Comparison of ENCODE assay signal across 8 mouse cellular contexts in the genomic region with DNA sequence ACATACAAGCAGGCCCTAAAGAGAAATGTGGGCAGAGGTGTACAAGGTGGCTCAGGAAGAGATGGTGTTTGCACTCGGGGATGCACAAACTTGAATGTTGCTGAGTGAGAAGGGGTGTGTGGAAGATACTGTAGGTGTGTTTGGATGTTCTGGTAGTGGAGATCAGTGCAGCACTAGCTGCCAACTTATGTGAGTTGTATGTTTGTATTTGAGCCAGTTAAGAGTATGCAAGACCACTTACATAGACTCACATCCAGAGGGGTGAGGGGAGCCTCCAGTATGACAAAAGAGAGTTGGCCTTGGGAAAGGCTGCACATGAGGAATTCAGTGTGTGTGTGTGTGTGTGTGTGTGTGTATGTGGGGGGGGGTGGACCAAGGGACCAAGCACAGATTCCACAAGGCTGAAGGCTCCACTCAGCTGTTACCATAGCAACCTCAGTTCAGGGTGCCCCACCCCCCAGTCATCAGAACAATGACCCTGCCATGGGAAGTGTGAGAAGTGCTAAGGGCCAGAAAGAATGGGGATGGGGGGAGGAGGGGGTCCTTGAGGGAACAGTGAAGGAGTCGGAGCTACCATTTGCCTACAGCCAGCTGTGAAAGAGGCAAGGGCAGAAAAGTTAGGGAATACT. TPM values are rescaled to one million over a fixed set of nuclear protein-coding genes. Genes with fewer than 3 reads are reported as not detected.
DNase-seq lines count a peak whose midpoint lies in the region; ATAC-seq and TF ChIP-seq lines count a peak whose summit lies in the region.

No protein-coding gene starts in this region.

- no peak; the same call in 1 of the 2 replicates for TF ChIP-seq POLR2A in cerebellum, adult 2 months (IDR thresholded peaks at IDR 0.05; ENCODE audit: borderline replicate concordance, insufficient read depth, low read length)
- TF ChIP-seq POLR2A in testis, adult 2 months (IDR thresholded peaks at IDR 0.05; ENCODE audit: control insufficient read depth, low read depth, low read length) = no peak

- no peaks in the 10 kb centered on the region; the same call in 1 of the 2 replicates for H3K36me3 ChIP-seq in testis, adult 2 months (ENCODE audit: control insufficient read depth, insufficient read depth, low read length)
- H3K36me3 ChIP-seq in hindbrain, postnatal 0 days (ENCODE audit: insufficient read depth, low read length) = peaks cover 15% of the 10 kb centered on the region
- H3K36me3 ChIP-seq in neural tube, embryonic 15.5 days = peaks cover 23% of the 10 kb centered on the region

- TF ChIP-seq CTCF in cerebellum, adult 2 months (IDR thresholded peaks at IDR 0.05; ENCODE audit: borderline replicate concordance, insufficient read depth, low read depth, low read length) = no peak
- TF ChIP-seq CTCF in testis, adult 2 months (IDR thresholded peaks at IDR 0.05; ENCODE audit: control insufficient read depth, insufficient read depth, insufficient replicate concordance, low read depth, low read length) = no peak
- TF ChIP-seq CTCF in hindbrain, postnatal 0 days (IDR thresholded peaks at IDR 0.05; ENCODE audit: low read depth) = no peak

- H3K9me3 ChIP-seq in hindbrain, postnatal 0 days (ENCODE audit: low read length) = no peaks in the 10 kb centered on the region
- no peaks in the 10 kb centered on the region for H3K9me3 ChIP-seq in neural tube, embryonic 15.5 days (replicated peaks)

- H3K4me1 ChIP-seq in cerebellum, adult 2 months (ENCODE audit: control insufficient read depth, insufficient read depth, low read length) = peaks cover 56% of the 10 kb centered on the region
- H3K4me1 ChIP-seq in testis, adult 2 months (ENCODE audit: control insufficient read depth, insufficient read depth, low read length) = peaks cover 35% of the 10 kb centered on the region
- H3K4me1 ChIP-seq in hindbrain, postnatal 0 days (ENCODE audit: insufficient read depth, low read length) = peaks cover 62% of the 10 kb centered on the region
- H3K4me1 ChIP-seq in neural tube, embryonic 15.5 days = peaks cover 74% of the 10 kb centered on the region

- H3K27ac ChIP-seq in cerebellum, adult 2 months (ENCODE audit: insufficient read depth, low read length) = peak overlapping the region; percentile 100
- H3K27ac ChIP-seq in testis, adult 2 months (ENCODE audit: control insufficient read depth, insufficient read depth, low read depth, low read length) = peak overlapping the region; percentile 26; the same call in 1 of the 2 replicates
- peak overlapping the region; percentile 98 for H3K27ac ChIP-seq in hindbrain, postnatal 0 days
- peak overlapping the region; percentile 93 for H3K27ac ChIP-seq in neural tube, embryonic 15.5 days (replicated peaks)

- peak overlapping the region; percentile 95 for H3K9ac ChIP-seq in hindbrain, postnatal 0 days (replicated peaks; ENCODE audit: low read length)
- H3K9ac ChIP-seq in neural tube, embryonic 15.5 days (replicated peaks) = 0 out of 2 replicates have a peak overlapping the region, but pooled peaks have one; percentile 40

- peak; percentile 28 for ATAC-seq in hindbrain, postnatal 0 days
- no peak for ATAC-seq in neural tube, embryonic 15.5 days (ENCODE audit: low FRiP score)

- peak in 1 of 2 experiments; percentile 51 for DNase-seq in cerebellum, adult 2 months
- no peak for DNase-seq in cerebellum, adult 8-10 months
- no peak for DNase-seq in testis, postnatal 14 days (ENCODE audit: low spot score)
- peak; percentile 70 for DNase-seq in hindbrain, postnatal 0 days (ENCODE audit: low spot score)
- DNase-seq in ovary, postnatal 10 days (ENCODE audit: low spot score) = no peak
- DNase-seq in ovary, adult 18-20 months (ENCODE audit: low spot score) = no peak

- peak overlapping the region; percentile 40 for H3K4me3 ChIP-seq in cerebellum, adult 2 months (replicated peaks; ENCODE audit: insufficient read depth, low read depth, low read length)
- no peak overlapping the region for H3K4me3 ChIP-seq in testis, adult 2 months (ENCODE audit: control insufficient read depth, low read depth, low read length)
- no peak overlapping the region for H3K4me3 ChIP-seq in hindbrain, postnatal 0 days (ENCODE audit: low read length)
- 0 out of 2 replicates have a peak overlapping the region, but pooled peaks have one; percentile 16 for H3K4me3 ChIP-seq in neural tube, embryonic 15.5 days (replicated peaks)

- H3K4me2 ChIP-seq in hindbrain, postnatal 0 days (ENCODE audit: low read depth, low read length) = peak overlapping the region; percentile 95
- peak overlapping the region; percentile 76 for H3K4me2 ChIP-seq in neural tube, embryonic 15.5 days

- WGBS in cerebellum, adult 2 months = 8% methylated on average over 2 of the region's 2 CpGs
- WGBS in hindbrain, postnatal 0 days = 7% methylated on average over 2 of the region's 2 CpGs
- WGBS in neural tube, embryonic 15.5 days = 10% methylated on average over 2 of the region's 2 CpGs

- no peaks in the 10 kb centered on the region for H3K27me3 ChIP-seq in cerebellum, adult 2 months (ENCODE audit: control insufficient read depth, insufficient read depth, low read length)
- H3K27me3 ChIP-seq in testis, adult 2 months (ENCODE audit: control insufficient read depth, insufficient read depth, low read length) = no peaks in the 10 kb centered on the region
- H3K27me3 ChIP-seq in hindbrain, postnatal 0 days (ENCODE audit: insufficient read depth, low read length) = no peaks in the 10 kb centered on the region
- no peaks in the 10 kb centered on the region for H3K27me3 ChIP-seq in neural tube, embryonic 15.5 days (replicated peaks)

RNA-seq across cellular contexts. Expression of a gene that starts 3.6 kb away (rescaled TPM):
- 562 and 572 TPM in 2 replicates for polyA plus RNA-seq in cerebellum, adult 2 months (2012; rRNA removed)
- 15.8 and 17.5 TPM in 2 replicates for polyA plus RNA-seq in testis, adult 2 months (2012; rRNA removed)
- 289 and 309 TPM in 2 replicates for total RNA-seq in hindbrain, postnatal 0 days (2014; rRNA removed)
- polyA plus RNA-seq in hindbrain, postnatal 0 days (2015; fragmentation: Nextera tagmentation; extraction: Ambion mirVana) = 503 and 511 TPM in 2 replicates
- polyA plus RNA-seq in neural tube, embryonic 15.5 days (2015; fragmentation: Nextera tagmentation; extraction: Ambion mirVana) = 378 and 415 TPM in 2 replicates

RNA-seq across cellular contexts. Expression of a gene that starts 16.7 kb away (rescaled TPM):
- 3.8 and 3.9 TPM in 2 replicates for polyA plus RNA-seq in cerebellum, adult 2 months (2012; rRNA removed)
- polyA plus RNA-seq in testis, adult 2 months (2012; rRNA removed) = 15.0 and 15.8 TPM in 2 replicates
- 0.78 and 2.4 TPM in 2 replicates for total RNA-seq in hindbrain, postnatal 0 days (2014; rRNA removed)
- 1.7 and 2.0 TPM in 2 replicates for polyA plus RNA-seq in hindbrain, postnatal 0 days (2015; fragmentation: Nextera tagmentation; extraction: Ambion mirVana)
- polyA plus RNA-seq in neural tube, embryonic 15.5 days (2015; fragmentation: Nextera tagmentation; extraction: Ambion mirVana) = 3.8 and 4.0 TPM in 2 replicates

RNA-seq across cellular contexts. Expression of a gene that starts 55.1 kb away (rescaled TPM):
- 118 and 121 TPM in 2 replicates for polyA plus RNA-seq in cerebellum, adult 2 months (2012; rRNA removed)
- polyA plus RNA-seq in testis, adult 2 months (2012; rRNA removed) = 53.2 and 55.6 TPM in 2 replicates
- 67.1 and 73.0 TPM in 2 replicates for total RNA-seq in hindbrain, postnatal 0 days (2014; rRNA removed)
- polyA plus RNA-seq in hindbrain, postnatal 0 days (2015; fragmentation: Nextera tagmentation; extraction: Ambion mirVana) = 73.1 and 79.1 TPM in 2 replicates
- 84.5 and 93.4 TPM in 2 replicates for polyA plus RNA-seq in neural tube, embryonic 15.5 days (2015; fragmentation: Nextera tagmentation; extraction: Ambion mirVana)

RNA-seq across cellular contexts. Expression of a gene that starts 55.2 kb away (rescaled TPM):
- 0.03 TPM in 1 of 2 replicates, not detected in the other for polyA plus RNA-seq in cerebellum, adult 2 months (2012; rRNA removed)
- polyA plus RNA-seq in testis, adult 2 months (2012; rRNA removed) = 322 and 331 TPM in 2 replicates
- 0.10 TPM in 1 of 2 replicates, not detected in the other for total RNA-seq in hindbrain, postnatal 0 days (2014; rRNA removed)
- polyA plus RNA-seq in hindbrain, postnatal 0 days (2015; fragmentation: Nextera tagmentation; extraction: Ambion mirVana) = 0.05 TPM in 1 of 2 replicates, not detected in the other
- polyA plus RNA-seq in neural tube, embryonic 15.5 days (2015; fragmentation: Nextera tagmentation; extraction: Ambion mirVana) = 0.05 TPM in 1 of 2 replicates, not detected in the other

RNA-seq across cellular contexts. Expression of a gene that starts 58.4 kb away (rescaled TPM):
- polyA plus RNA-seq in cerebellum, adult 2 months (2012; rRNA removed) = 254 and 269 TPM in 2 replicates
- polyA plus RNA-seq in testis, adult 2 months (2012; rRNA removed) = 43.9 and 52.2 TPM in 2 replicates
- total RNA-seq in hindbrain, postnatal 0 days (2014; rRNA removed) = 136 and 150 TPM in 2 replicates
- polyA plus RNA-seq in hindbrain, postnatal 0 days (2015; fragmentation: Nextera tagmentation; extraction: Ambion mirVana) = 90.2 and 90.8 TPM in 2 replicates
- polyA plus RNA-seq in neural tube, embryonic 15.5 days (2015; fragmentation: Nextera tagmentation; extraction: Ambion mirVana) = 70.9 and 71.3 TPM in 2 replicates

Comparison
In these comparisons a context has a peak if more than half of its experiments do, and no peak if none do; other contexts are left out.
1. H3K27ac ChIP-seq: peak in every context shown above with its lines; median percentile 100 in cerebellum, adult 2 months; 98 in hindbrain, postnatal 0 days; 93 in neural tube, embryonic 15.5 days; 26 in testis, adult 2 months.
2. H3K4me3 ChIP-seq: peak in cerebellum, adult 2 months (single experiment) and neural tube, embryonic 15.5 days (single experiment); none in testis, adult 2 months (single experiment) and hindbrain, postnatal 0 days (single experiment).
3. RNA of a gene that starts 3.6 kb away (polyA plus RNA-seq): 562 to 572 TPM in cerebellum, adult 2 months, 503 to 511 TPM in hindbrain, postnatal 0 days and 378 to 415 TPM in neural tube, embryonic 15.5 days; 15.8 to 17.5 TPM in testis, adult 2 months; every median in the first group is over 10 times any median in the second.